Mouse (Mus musculus) R1 (cell line): Measurements from ENCODE around the gene Gatad2b.

Experiments used
- DNase-seq: peaks from one replicate; pipeline ENCODE4 v3.0.0-alpha.2; 2018; ENCODE audit warnings: low read depth, low spot score

The Gatad2b gene

GRCm38 (mm10) chr3:90381727-90382126 lies 88.7 kb downstream of the Gatad2b start:
- peak; percentile 47 for DNase-seq

- DNase-seq, result no peak
Observed at GRCm38 (mm10) chr3:90383690-90384089, 90.7 kb downstream of the Gatad2b start.

- DNase-seq, result no peak
Observed at GRCm38 (mm10) chr3:90384851-90385375, 91.9 kb downstream of the Gatad2b start.

- no peak for DNase-seq
Observed at GRCm38 (mm10) chr3:90386817-90387216, 93.8 kb downstream of the Gatad2b start.

- no peak for DNase-seq
Observed at GRCm38 (mm10) chr3:90387483-90387882, 94.5 kb downstream of the Gatad2b start.

GRCm38 (mm10) chr3:90388192-90388591 lies 95.2 kb downstream of the Gatad2b start:
- no peak for DNase-seq

GRCm38 (mm10) chr3:90388726-90389510 lies 95.9 kb downstream of the Gatad2b start:
- peak; percentile 70 for DNase-seq

- DNase-seq, result peak; percentile 81
Observed at GRCm38 (mm10) chr3:90389511-90390490, 96.8 kb downstream of the Gatad2b start, which contains the start of gene Slc27a3. Slc27a3 (minus strand) TSS chr3:90389938.

- DNase-seq, result no peak
Observed at GRCm38 (mm10) chr3:90391004-90391403, 98.0 kb downstream of the Gatad2b start.

GRCm38 (mm10) chr3:90391941-90392340 lies 99.0 kb downstream of the Gatad2b start:
- DNase-seq, result no peak

GRCm38 (mm10) chr3:90392661-90393060 lies 99.7 kb downstream of the Gatad2b start:
- DNase-seq, result no peak

GRCm38 (mm10) chr3:90395629-90396028 lies 102.7 kb downstream of the Gatad2b start:
- no peak for DNase-seq

GRCm38 (mm10) chr3:90400993-90401392 lies 108.0 kb downstream of the Gatad2b start:
- no peak for DNase-seq

- DNase-seq, result no peak
Observed at GRCm38 (mm10) chr3:90404121-90404520, 111.1 kb downstream of the Gatad2b start.

GRCm38 (mm10) chr3:90404609-90405008 lies 111.6 kb downstream of the Gatad2b start:
- no peak for DNase-seq

- no peak for DNase-seq
Observed at GRCm38 (mm10) chr3:90406414-90406813, 113.4 kb downstream of the Gatad2b start.

GRCm38 (mm10) chr3:90408721-90409120 lies 115.7 kb downstream of the Gatad2b start:
- DNase-seq, result no peak

- peak; percentile 48 for DNase-seq
Observed at GRCm38 (mm10) chr3:90412312-90413010, 119.5 kb downstream of the Gatad2b start.

- peak; percentile 13 for DNase-seq
Observed at GRCm38 (mm10) chr3:90413011-90413396, 120.0 kb downstream of the Gatad2b start.
